Mouse (Mus musculus) cerebellum, postnatal 10 days (tissue): ENCODE measurements around the gene Rapgef2.
A peak's percentile ranks its signal among the peaks of the same experiment; 100 is the strongest.

Experiments used
- DNase-seq, 2 experiments: peaks; one replicate each; pipeline ENCODE4 v3.0.0; 2021; ENCODE audit warnings: mixed read lengths in 2 of 2

Rapgef2 gene

DNA sequence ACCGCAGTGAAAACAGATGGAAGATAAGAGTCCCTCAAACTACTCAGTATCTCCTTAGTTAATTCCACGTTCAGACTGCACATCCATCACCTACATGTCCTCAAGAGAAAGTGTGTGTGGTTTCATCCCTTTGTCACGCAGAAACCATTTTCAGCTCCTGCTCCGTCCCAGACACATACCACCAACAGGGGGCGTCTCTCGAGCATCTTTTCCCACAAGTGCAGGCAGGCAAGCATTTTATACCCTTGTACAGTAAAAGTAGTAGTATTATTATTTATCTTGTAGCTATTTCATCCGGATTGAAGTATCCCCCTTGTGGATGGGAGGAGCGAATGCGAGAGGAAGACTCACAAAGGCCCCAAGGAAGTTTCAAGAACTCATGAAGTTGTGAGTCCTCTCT is 269.5 kb downstream of the Rapgef2 start:
- no peak for DNase-seq

DNA sequence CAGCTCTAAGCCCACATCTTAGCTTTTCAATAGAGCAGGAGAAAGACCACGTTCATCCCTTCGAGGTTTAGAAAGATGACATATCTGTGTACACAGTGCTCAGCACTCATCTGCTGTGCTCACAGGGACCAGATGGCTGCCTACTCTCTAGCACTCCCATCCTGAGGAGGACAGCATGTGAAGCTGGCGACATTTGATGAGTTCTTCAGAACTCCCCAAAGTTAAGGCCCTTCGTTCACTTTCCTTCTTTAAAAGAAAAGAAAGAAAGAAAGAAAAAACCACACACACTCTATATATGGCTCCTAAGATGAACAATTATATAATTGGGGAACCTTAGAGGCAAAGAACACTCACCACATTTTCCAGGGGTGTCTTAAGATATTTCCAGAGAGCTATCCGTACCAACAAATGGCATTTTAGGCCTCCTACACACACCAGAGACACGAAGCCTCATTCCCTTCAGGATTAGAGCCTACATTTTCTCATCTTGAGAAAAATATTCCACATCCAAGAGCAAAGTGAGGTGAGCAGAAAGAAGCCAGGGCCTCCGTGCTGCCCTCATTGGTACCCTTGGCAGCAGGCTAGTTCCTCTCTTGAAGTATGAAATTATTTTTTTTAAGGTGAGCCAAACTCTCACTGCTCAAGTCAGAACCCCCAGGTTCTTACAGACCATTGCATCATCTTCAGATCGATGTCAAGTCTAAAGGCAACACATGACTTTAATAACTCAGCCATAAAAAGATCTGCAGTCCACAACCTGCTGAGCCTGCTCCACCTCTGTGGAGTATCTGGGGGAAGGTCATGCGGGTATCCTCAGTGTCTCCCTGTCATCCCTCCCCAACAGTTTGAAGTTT is 270.5 kb downstream of the Rapgef2 start:
- peak in 1 of 2 experiments; percentile 12 for DNase-seq
